ENCODE assay signal across 13 mouse cellular contexts in genomic region chr9:103468911-103469310, GRCm38 (mm10).
"Had no signal": no experiment of that assay in that cellular context is flagged by ENCODE, and none has a peak within 500 bp of the region (broad histone marks: within the 10 kb centered on the region; RNA-seq: fewer than 3 reads in every experiment).

No protein-coding gene starts in this region.

- H3K27ac ChIP-seq: kidney, embryonic 15.5 days; limb, embryonic 10.5 days; limb, embryonic 13.5 days; liver, embryonic 12.5 days; liver, embryonic 15.5 days; lung, embryonic 15.5 days; midbrain, embryonic 10.5 days; midbrain, embryonic 13.5 days; stomach, postnatal 0 days had no signal

- H3K27me3 ChIP-seq: kidney, embryonic 15.5 days; limb, embryonic 13.5 days; liver, embryonic 12.5 days; liver, embryonic 15.5 days; lung, embryonic 15.5 days; midbrain, embryonic 13.5 days had no signal

- H3K4me3 ChIP-seq: kidney, embryonic 15.5 days; limb, embryonic 10.5 days; limb, embryonic 13.5 days; liver, embryonic 12.5 days; liver, embryonic 15.5 days; lung, embryonic 15.5 days; megakaryocyte, embryonic 14.5 days; midbrain, embryonic 10.5 days; midbrain, embryonic 13.5 days had no signal

- H3K36me3 ChIP-seq: kidney, embryonic 15.5 days; limb, embryonic 10.5 days; limb, embryonic 13.5 days; liver, embryonic 12.5 days; liver, embryonic 15.5 days; lung, embryonic 15.5 days; midbrain, embryonic 10.5 days; midbrain, embryonic 13.5 days had no signal

- H3K9ac ChIP-seq: kidney, embryonic 15.5 days; limb, embryonic 13.5 days; liver, embryonic 12.5 days; liver, embryonic 15.5 days; lung, embryonic 15.5 days; midbrain, embryonic 13.5 days had no signal

- ATAC-seq: liver, embryonic 12.5 days; midbrain, embryonic 13.5 days had no signal

- DNase-seq: layer of hippocampus, adult 9-11 months; lung, adult 18-20 months; right cerebral cortex, adult 18-20 months had no signal

- H3K4me2 ChIP-seq: kidney, embryonic 15.5 days; limb, embryonic 13.5 days; liver, embryonic 12.5 days; liver, embryonic 15.5 days; lung, embryonic 15.5 days; midbrain, embryonic 13.5 days had no signal

- H3K9me3 ChIP-seq: kidney, embryonic 15.5 days; limb, embryonic 10.5 days; limb, embryonic 13.5 days; liver, embryonic 12.5 days; liver, embryonic 15.5 days; lung, embryonic 15.5 days; midbrain, embryonic 10.5 days; midbrain, embryonic 13.5 days had no signal
